Mouse (Mus musculus) heart, embryonic 12.5 days (tissue): ENCODE measurements around the gene Kif5a. TPM values are rescaled to one million over a fixed set of nuclear protein-coding genes. Genes with fewer than 3 reads are reported as not detected.

Experiments
- ATAC-seq: fragments of 200-750 bp; cut with Nextera tagmentation; 2 replicates; pipeline ENCODE4 v1.8.0; 2017; ENCODE audit warnings: moderate TSS enrichment, moderate library complexity; ENCODE audit not compliant: insufficient number of reproducible peaks, low FRiP score
- H3K27ac ChIP-seq: fragments of 300-500 bp; sonication (generic); 2 replicates; pipeline ENCODE4 v1.5.1; 2016; ENCODE audit warnings: mild to moderate bottlenecking, moderate library complexity; ENCODE audit not compliant: poor library complexity, severe bottlenecking
- H3K27me3 ChIP-seq: fragments of 300-500 bp; sonication (generic); replicated peaks from 2 replicates; pipeline ENCODE4 v1.6.1; 2016; ENCODE audit warnings: mild to moderate bottlenecking, moderate library complexity
- H3K36me3 ChIP-seq: fragments of 300-500 bp; sonication (generic); 2 replicates; pipeline ENCODE4 v1.6.1; 2016; ENCODE audit warnings: mild to moderate bottlenecking, moderate library complexity
- H3K4me1 ChIP-seq: fragments of 300-500 bp; sonication (generic); replicated peaks from 2 replicates; pipeline ENCODE4 v1.6.1; 2016; ENCODE audit warnings: mild to moderate bottlenecking
- H3K4me2 ChIP-seq: fragments of 300-500 bp; sonication (generic); 2 replicates; pipeline ENCODE4 v1.6.1; 2016; ENCODE audit warnings: mild to moderate bottlenecking, moderate library complexity
- H3K4me3 ChIP-seq: fragments of 300-500 bp; sonication (generic); 2 replicates; pipeline ENCODE4 v1.5.1; 2016; ENCODE audit warnings: mild to moderate bottlenecking
- H3K9ac ChIP-seq: fragments of 300-500 bp; sonication (generic); 2 replicates; pipeline ENCODE4 v1.6.1; 2016; ENCODE audit warnings: mild to moderate bottlenecking, moderate library complexity
- H3K9me3 ChIP-seq: fragments of 300-500 bp; sonication (generic); replicated peaks from 2 replicates; pipeline ENCODE4 v1.6.1; 2016; ENCODE audit warnings: mild to moderate bottlenecking, moderate library complexity
- WGBS: fragments of 180-500 bp; shearing (Covaris S2); methylation state at CpG from one replicate; pipeline ENCODE4 v1.1.7; 2016; 5-methylcytosine and 5-hydroxymethylcytosine counted together
- polyA plus RNA-seq: library from polyadenylated mRNA; unstranded; fragments of >200 nt; fragmentation: Nextera tagmentation; extraction: Ambion mirVana; gene quantifications from 2 replicates; pipeline ENCODE4 v1.2.1, GENCODE M21; 2016

Kif5a gene
- polyA plus RNA-seq, 1 experiment from 2014 or later, result 0.79 TPM

GRCm38 (mm10) chr10:127288328-127288799, 25.2 kb upstream of the Kif5a start:
- 2% methylated on average over 14 of the region's 28 CpGs for whole genome bisulfite sequencing
- Histone ChIP-seq H3K4me3 (peak overlapping the region; percentile 69), H3K9ac (peak overlapping the region; percentile 84), H3K4me1 (peaks cover 55% of the 10 kb centered on the region), H3K9me3 (no peaks in the 10 kb centered on the region), H3K27ac (peak overlapping the region; percentile 99), H3K27me3 (no peaks in the 10 kb centered on the region), H3K4me2 (peak overlapping the region; percentile 97), H3K36me3 (peaks cover 43% of the 10 kb centered on the region)
- peak; percentile 22 for ATAC-seq

DNA sequence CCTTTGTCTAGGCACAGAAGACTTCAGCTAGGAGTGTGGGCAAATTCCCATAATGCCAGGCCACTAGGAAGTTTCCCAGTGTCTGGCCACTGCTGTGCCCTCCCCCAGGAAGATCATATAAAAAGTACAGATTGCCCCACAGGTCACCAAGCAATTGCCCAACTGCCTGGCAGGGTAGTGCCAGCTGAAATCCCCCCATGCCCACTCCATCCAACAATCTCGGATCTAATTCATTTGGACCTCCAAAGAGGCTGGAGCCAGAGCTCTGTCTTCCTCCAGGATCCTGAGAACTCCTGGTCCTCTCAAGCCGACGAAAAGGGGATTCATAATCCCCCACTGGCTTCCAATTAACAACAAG, 24.8 kb upstream of the Kif5a start:
- no peak for ATAC-seq
- peaks cover 45% of the 10 kb centered on the region for H3K36me3 ChIP-seq
- no peaks in the 10 kb centered on the region for H3K27me3 ChIP-seq
- peak overlapping the region; percentile 84 for H3K9ac ChIP-seq
- peak overlapping the region; percentile 99 for H3K27ac ChIP-seq
- 0% methylated on average over 3 of the region's 3 CpGs for WGBS
- peak overlapping the region; percentile 69 for H3K4me3 ChIP-seq
- H3K9me3 ChIP-seq, result no peaks in the 10 kb centered on the region
- H3K4me1 ChIP-seq, result peaks cover 51% of the 10 kb centered on the region
- peak overlapping the region; percentile 97 for H3K4me2 ChIP-seq

DNA sequence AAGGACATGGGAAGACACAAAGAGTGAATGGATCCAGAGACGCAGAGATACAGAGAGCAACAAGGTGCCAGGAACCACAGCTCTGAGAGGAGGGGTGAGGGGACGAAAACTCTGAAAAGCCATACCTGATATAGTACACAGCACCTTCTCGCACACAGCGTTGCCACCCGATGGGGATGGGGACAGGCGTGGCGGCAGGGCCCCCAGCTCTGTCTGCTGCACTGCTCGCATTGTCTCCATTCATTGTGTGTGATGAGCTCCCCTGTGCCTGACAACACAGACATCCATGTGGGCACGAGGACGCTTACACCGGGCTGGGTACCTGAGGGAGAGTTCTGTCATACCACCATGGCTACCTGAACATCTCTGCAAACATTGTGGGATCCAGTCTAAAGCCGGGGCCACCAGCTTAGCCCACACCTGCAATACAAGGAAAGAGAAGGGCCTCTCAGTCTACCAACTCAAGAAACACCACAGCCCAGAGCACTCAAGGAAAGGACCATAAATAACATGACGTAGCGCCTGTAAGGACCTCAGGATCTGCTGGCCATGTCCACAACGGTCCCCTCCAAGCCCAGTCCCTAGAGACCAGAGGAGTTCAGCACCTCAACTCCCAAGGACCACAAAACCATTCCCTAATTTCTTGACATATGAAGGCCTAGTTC, 24.3 kb upstream of the Kif5a start:
- peaks cover 51% of the 10 kb centered on the region for H3K4me1 ChIP-seq
- WGBS, result 74% methylated on average over 15 of the region's 15 CpGs
- peaks cover 50% of the 10 kb centered on the region for H3K36me3 ChIP-seq

GRCm38 (mm10) chr10:127286730-127287129, 23.6 kb upstream of the Kif5a start:
- Histone ChIP-seq H3K9ac (peak overlapping the region; percentile 84; the same call in 1 of the 2 replicates), H3K27ac (no peak overlapping the region), H3K4me1 (peaks cover 45% of the 10 kb centered on the region), H3K36me3 (peaks cover 57% of the 10 kb centered on the region), H3K27me3 (no peaks in the 10 kb centered on the region), H3K4me3 (peak overlapping the region; percentile 69), H3K9me3 (no peaks in the 10 kb centered on the region), H3K4me2 (peak overlapping the region; percentile 97)
- 64% methylated on average over 7 of the region's 7 CpGs for WGBS
- ATAC-seq, result no peak

More for the DNA sequence above, 24.3 kb upstream of the Kif5a start:
- peak overlapping the region; percentile 99 for H3K27ac ChIP-seq
- H3K9me3 ChIP-seq, result no peaks in the 10 kb centered on the region
- peak overlapping the region; percentile 69 for H3K4me3 ChIP-seq
- H3K9ac ChIP-seq, result peak overlapping the region; percentile 84
- peak overlapping the region; percentile 97 for H3K4me2 ChIP-seq
- ATAC-seq, result no peak
- H3K27me3 ChIP-seq, result no peaks in the 10 kb centered on the region

- Histone ChIP-seq H3K36me3 (peaks cover 62% of the 10 kb centered on the region), H3K27me3 (no peaks in the 10 kb centered on the region), H3K4me1 (peaks cover 42% of the 10 kb centered on the region), H3K9me3 (no peaks in the 10 kb centered on the region), H3K27ac (no peak overlapping the region), H3K4me3 (no peak overlapping the region), H3K9ac (0 out of 2 replicates have a peak overlapping the region, but pooled peaks have one; percentile 34), H3K4me2 (peak overlapping the region; percentile 97; the same call in 1 of the 2 replicates)
- no peak for ATAC-seq
- 75% methylated on average over 7 of the region's 7 CpGs for WGBS
Measured at GRCm38 (mm10) chr10:127286194-127286593, 23.0 kb upstream of the Kif5a start.

GRCm38 (mm10) chr10:127285644-127286043, 22.5 kb upstream of the Kif5a start:
- Histone ChIP-seq H3K27me3 (no peaks in the 10 kb centered on the region), H3K4me1 (peaks cover 42% of the 10 kb centered on the region), H3K4me2 (no peak overlapping the region), H3K4me3 (no peak overlapping the region), H3K36me3 (peaks cover 68% of the 10 kb centered on the region), H3K9ac (peak overlapping the region; percentile 34; the same call in 1 of the 2 replicates), H3K27ac (no peak overlapping the region), H3K9me3 (no peaks in the 10 kb centered on the region)
- WGBS, result 84% methylated on average over 13 of the region's 13 CpGs
- ATAC-seq, result no peak

GRCm38 (mm10) chr10:127284724-127285500, 21.8 kb upstream of the Kif5a start:
- 77% methylated on average over 10 of the region's 11 CpGs for WGBS
- Histone ChIP-seq H3K9ac (0 out of 2 replicates have a peak overlapping the region, but pooled peaks have one; percentile 34), H3K4me2 (no peak overlapping the region), H3K27me3 (no peaks in the 10 kb centered on the region), H3K4me1 (peaks cover 42% of the 10 kb centered on the region), H3K9me3 (no peaks in the 10 kb centered on the region), H3K4me3 (no peak overlapping the region), H3K27ac (no peak overlapping the region), H3K36me3 (peaks cover 75% of the 10 kb centered on the region)
- ATAC-seq, result no peak

DNA sequence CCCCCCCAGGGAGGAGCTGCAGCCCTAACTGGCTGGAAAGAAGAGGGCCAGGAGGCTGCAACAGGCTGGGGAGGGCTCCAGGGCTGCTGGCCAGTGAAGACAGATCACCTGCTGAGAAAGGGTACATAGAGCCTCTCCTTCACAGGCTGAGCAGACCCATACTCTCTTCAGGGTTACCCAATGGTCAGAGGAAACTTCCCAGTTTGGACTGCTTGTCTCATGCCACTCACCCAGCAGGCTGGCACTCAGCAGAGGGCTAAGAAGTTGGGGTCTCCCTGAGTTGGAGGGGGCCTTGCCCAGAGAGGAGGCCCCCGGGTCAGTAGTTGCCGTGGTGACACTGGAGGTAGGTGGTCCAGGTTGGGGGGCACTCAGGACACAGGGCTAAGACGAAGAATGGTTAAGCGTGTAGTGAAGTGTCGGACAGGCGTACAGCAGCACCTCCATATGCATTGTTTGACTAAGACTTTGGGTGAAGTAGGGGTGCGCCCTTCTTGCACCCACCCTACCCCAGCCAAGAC, 21.0 kb upstream of the Kif5a start:
- Histone ChIP-seq H3K4me3 (no peak overlapping the region), H3K9ac (no peak overlapping the region), H3K36me3 (peaks cover 82% of the 10 kb centered on the region), H3K27ac (no peak overlapping the region), H3K9me3 (no peaks in the 10 kb centered on the region), H3K27me3 (no peaks in the 10 kb centered on the region), H3K4me2 (no peak overlapping the region), H3K4me1 (peaks cover 38% of the 10 kb centered on the region)
- WGBS, result 93% methylated on average over 7 of the region's 7 CpGs
- no peak for ATAC-seq

GRCm38 (mm10) chr10:127282620-127283215, 19.6 kb upstream of the Kif5a start:
- H3K9ac ChIP-seq, result 0 out of 2 replicates have a peak overlapping the region, but pooled peaks have one; percentile 29
- no peaks in the 10 kb centered on the region for H3K9me3 ChIP-seq
- H3K4me1 ChIP-seq, result peaks cover 37% of the 10 kb centered on the region
- no peaks in the 10 kb centered on the region for H3K27me3 ChIP-seq
- no peak overlapping the region for H3K4me3 ChIP-seq
- no peak for ATAC-seq
- H3K27ac ChIP-seq, result no peak overlapping the region
- no peak overlapping the region for H3K4me2 ChIP-seq
- peaks cover 97% of the 10 kb centered on the region for H3K36me3 ChIP-seq
- WGBS, result 79% methylated on average over 13 of the region's 13 CpGs

GRCm38 (mm10) chr10:127281316-127281715, 18.2 kb upstream of the Kif5a start:
- Histone ChIP-seq H3K9me3 (no peaks in the 10 kb centered on the region), H3K4me2 (no peak overlapping the region), H3K4me3 (no peak overlapping the region), H3K36me3 (peaks cover 100% of the 10 kb centered on the region), H3K27me3 (no peaks in the 10 kb centered on the region), H3K9ac (no peak overlapping the region), H3K27ac (no peak overlapping the region), H3K4me1 (peaks cover 23% of the 10 kb centered on the region)
- 88% methylated on average over 8 of the region's 8 CpGs for WGBS
- ATAC-seq, result no peak

DNA sequence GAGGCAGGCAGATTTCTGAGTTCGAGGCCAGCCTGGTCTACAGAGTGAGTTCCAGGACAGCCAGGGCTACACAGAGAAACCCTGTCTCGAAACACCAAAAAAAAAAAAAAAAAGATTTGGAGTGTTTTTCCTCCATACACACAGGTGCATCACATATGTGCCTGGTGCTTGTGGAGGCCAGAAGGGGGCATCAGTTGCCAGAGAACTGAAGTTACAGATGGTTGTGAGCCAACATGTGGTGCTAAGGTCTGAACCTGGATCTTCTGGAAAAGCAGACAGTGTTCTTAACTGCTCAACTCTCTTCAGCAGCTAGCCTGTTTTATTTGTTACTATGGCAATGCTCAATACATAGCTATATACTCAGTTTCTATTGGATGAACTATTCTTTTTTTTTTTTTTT, 16.6 kb upstream of the Kif5a start:
- 94% methylated on average over 2 of the region's 2 CpGs for WGBS
- H3K4me2 ChIP-seq, result no peak overlapping the region

More for the DNA sequence above, 16.6 kb upstream of the Kif5a start:
- H3K36me3 ChIP-seq, result peaks cover 99% of the 10 kb centered on the region
- H3K4me3 ChIP-seq, result no peak overlapping the region
- no peaks in the 10 kb centered on the region for H3K27me3 ChIP-seq
- H3K4me1 ChIP-seq, result 0 out of 2 replicates have a peak, but pooled peaks cover 7% of the 10 kb centered on the region
- no peak for ATAC-seq
- H3K9me3 ChIP-seq, result no peaks in the 10 kb centered on the region
- H3K27ac ChIP-seq, result no peak overlapping the region
- H3K9ac ChIP-seq, result no peak overlapping the region
